Mouse (Mus musculus): Measurements from ENCODE around the gene Sertad2. TPM values are rescaled to one million over a fixed set of nuclear protein-coding genes. Genes with fewer than 3 reads are reported as not detected.

Gene Sertad2
- polyA plus RNA-seq, 1 experiment from 2014 or later = 9.7 TPM

GRCm38 (mm10) chr11:20638841-20639240, 95.8 kb downstream of the Sertad2 start:
- Histone ChIP-seq H3K27ac (no peak overlapping the region), H3K4me3 (ENCODE audit: inconsistent target) (no peak overlapping the region), H3K36me3 (ENCODE audit: inconsistent target) (no peaks in the 10 kb centered on the region), H3K79me2 (ENCODE audit: inconsistent target) (peaks cover 100% of the 10 kb centered on the region)
- WGBS (ENCODE audit: missing documents) = 29% methylated on average over 3 of the region's 3 CpGs

- 57% methylated on average over 10 of the region's 11 CpGs for WGBS (ENCODE audit: missing documents)
- H3K27ac ChIP-seq = no peak overlapping the region
- H3K79me2 ChIP-seq (ENCODE audit: inconsistent target) = peaks cover 100% of the 10 kb centered on the region
- H3K4me3 ChIP-seq (ENCODE audit: inconsistent target) = no peak overlapping the region
- H3K36me3 ChIP-seq (ENCODE audit: inconsistent target) = no peaks in the 10 kb centered on the region
Observed at GRCm38 (mm10) chr11:20639918-20640447, 96.9 kb downstream of the Sertad2 start.

- Histone ChIP-seq H3K27ac (no peak overlapping the region), H3K36me3 (ENCODE audit: inconsistent target) (no peaks in the 10 kb centered on the region), H3K79me2 (ENCODE audit: inconsistent target) (peaks cover 100% of the 10 kb centered on the region), H3K4me3 (ENCODE audit: inconsistent target) (no peak overlapping the region)
- 96% methylated on average over 5 of the region's 5 CpGs for WGBS (ENCODE audit: missing documents)
Observed at GRCm38 (mm10) chr11:20642321-20642720, 99.3 kb downstream of the Sertad2 start.

GRCm38 (mm10) chr11:20643161-20643560, 100.1 kb downstream of the Sertad2 start:
- peaks cover 6% of the 10 kb centered on the region; the same call in 1 of the 2 replicates for H3K36me3 ChIP-seq (ENCODE audit: inconsistent target)
- H3K4me3 ChIP-seq (ENCODE audit: inconsistent target) = no peak overlapping the region
- peaks cover 100% of the 10 kb centered on the region for H3K79me2 ChIP-seq (ENCODE audit: inconsistent target)
- 96% methylated on average over 4 of the region's 5 CpGs for WGBS (ENCODE audit: missing documents)
- H3K27ac ChIP-seq = no peak overlapping the region

- Histone ChIP-seq H3K27ac (no peak overlapping the region), H3K4me3 (ENCODE audit: inconsistent target) (no peak overlapping the region), H3K79me2 (ENCODE audit: inconsistent target) (peaks cover 100% of the 10 kb centered on the region), H3K36me3 (ENCODE audit: inconsistent target) (peaks cover 14% of the 10 kb centered on the region; the same call in 1 of the 2 replicates)
- WGBS (ENCODE audit: missing documents) = no CpG with 5 or more reads among the region's 1 CpGs
Observed at GRCm38 (mm10) chr11:20644166-20644565, 101.1 kb downstream of the Sertad2 start.

GRCm38 (mm10) chr11:20644872-20645271, 101.8 kb downstream of the Sertad2 start:
- WGBS (ENCODE audit: missing documents) = 98% methylated on average over 6 of the region's 6 CpGs
- Histone ChIP-seq H3K79me2 (ENCODE audit: inconsistent target) (peaks cover 100% of the 10 kb centered on the region), H3K4me3 (ENCODE audit: inconsistent target) (no peak overlapping the region), H3K27ac (no peak overlapping the region), H3K36me3 (ENCODE audit: inconsistent target) (peaks cover 21% of the 10 kb centered on the region; the same call in 1 of the 2 replicates)

- WGBS (ENCODE audit: missing documents) = 91% methylated on average over 3 of the region's 3 CpGs
- Histone ChIP-seq H3K27ac (no peak overlapping the region), H3K36me3 (ENCODE audit: inconsistent target) (peaks cover 28% of the 10 kb centered on the region; the same call in 1 of the 2 replicates), H3K4me3 (ENCODE audit: inconsistent target) (no peak overlapping the region), H3K79me2 (ENCODE audit: inconsistent target) (peaks cover 100% of the 10 kb centered on the region)
Observed at GRCm38 (mm10) chr11:20645521-20645920, 102.5 kb downstream of the Sertad2 start.

GRCm38 (mm10) chr11:20646142-20646541, 103.1 kb downstream of the Sertad2 start:
- H3K4me3 ChIP-seq (ENCODE audit: inconsistent target) = no peak overlapping the region
- no peak overlapping the region for H3K27ac ChIP-seq
- 89% methylated on average over 6 of the region's 6 CpGs for WGBS (ENCODE audit: missing documents)
- H3K36me3 ChIP-seq (ENCODE audit: inconsistent target) = peaks cover 34% of the 10 kb centered on the region; the same call in 1 of the 2 replicates
- peaks cover 100% of the 10 kb centered on the region for H3K79me2 ChIP-seq (ENCODE audit: inconsistent target)

- H3K79me2 ChIP-seq (ENCODE audit: inconsistent target) = peaks cover 100% of the 10 kb centered on the region
- H3K36me3 ChIP-seq (ENCODE audit: inconsistent target) = peaks cover 36% of the 10 kb centered on the region; the same call in 1 of the 2 replicates
- H3K4me3 ChIP-seq (ENCODE audit: inconsistent target) = no peak overlapping the region
- H3K27ac ChIP-seq = no peak overlapping the region
- 86% methylated on average over 10 of the region's 10 CpGs for WGBS (ENCODE audit: missing documents)
Observed at GRCm38 (mm10) chr11:20646986-20647726, 104.1 kb downstream of the Sertad2 start.

- H3K27ac ChIP-seq = no peak overlapping the region
- peaks cover 100% of the 10 kb centered on the region for H3K79me2 ChIP-seq (ENCODE audit: inconsistent target)
- no peak overlapping the region for H3K4me3 ChIP-seq (ENCODE audit: inconsistent target)
- peaks cover 36% of the 10 kb centered on the region; the same call in 1 of the 2 replicates for H3K36me3 ChIP-seq (ENCODE audit: inconsistent target)
- 74% methylated on average over 19 of the region's 19 CpGs for WGBS (ENCODE audit: missing documents)
Observed at GRCm38 (mm10) chr11:20647902-20648625, 105.0 kb downstream of the Sertad2 start.

- 94% methylated on average over 5 of the region's 5 CpGs for WGBS (ENCODE audit: missing documents)
- H3K36me3 ChIP-seq (ENCODE audit: inconsistent target) = peaks cover 36% of the 10 kb centered on the region; the same call in 1 of the 2 replicates
Observed at GRCm38 (mm10) chr11:20649477-20649876, 106.4 kb downstream of the Sertad2 start.

GRCm38 (mm10) chr11:20650006-20650639, 107.1 kb downstream of the Sertad2 start:
- 97% methylated on average over 16 of the region's 17 CpGs for WGBS (ENCODE audit: missing documents)
- H3K36me3 ChIP-seq (ENCODE audit: inconsistent target) = peaks cover 36% of the 10 kb centered on the region; the same call in 1 of the 2 replicates
- H3K79me2 ChIP-seq (ENCODE audit: inconsistent target) = peaks cover 100% of the 10 kb centered on the region
- no peak overlapping the region for H3K4me3 ChIP-seq (ENCODE audit: inconsistent target)
- no peak overlapping the region for H3K27ac ChIP-seq

More at GRCm38 (mm10) chr11:20649477-20649876, 106.4 kb downstream of the Sertad2 start:
- Histone ChIP-seq H3K79me2 (ENCODE audit: inconsistent target) (peaks cover 100% of the 10 kb centered on the region), H3K4me3 (ENCODE audit: inconsistent target) (no peak overlapping the region), H3K27ac (no peak overlapping the region)

GRCm38 (mm10) chr11:20651166-20651565, 108.1 kb downstream of the Sertad2 start:
- peaks cover 36% of the 10 kb centered on the region; the same call in 1 of the 2 replicates for H3K36me3 ChIP-seq (ENCODE audit: inconsistent target)
- 100% methylated on average over 1 of the region's 1 CpGs for WGBS (ENCODE audit: missing documents)
- H3K27ac ChIP-seq = no peak overlapping the region
- H3K79me2 ChIP-seq (ENCODE audit: inconsistent target) = peaks cover 94% of the 10 kb centered on the region
- H3K4me3 ChIP-seq (ENCODE audit: inconsistent target) = no peak overlapping the region
